Mouse (Mus musculus) liver, postnatal 0 days (tissue): ENCODE data around the gene Rbfox3. TPM values are rescaled to one million over a fixed set of nuclear protein-coding genes. Genes with fewer than 3 reads are reported as not detected.
"Not testable (repeated sequence)": the region's sequence is repeated elsewhere in the genome, so short reads cannot be mapped to it uniquely, and the experiment has no call there.

ENCODE experiments used
- ATAC-seq: fragments of 200-750 bp; cut with Nextera tagmentation; 2 replicates; pipeline ENCODE4 v1.8.0; 2017; ENCODE audit warnings: mild to moderate bottlenecking, moderate library complexity
- DNase-seq: peaks from one replicate; pipeline ENCODE4 v3.0.0-alpha.2; 2016
- H3K27ac ChIP-seq: fragments of 300-500 bp; sonication (generic); 2 replicates; pipeline ENCODE4 v1.5.1; 2014; ENCODE audit warnings: antibody characterized with exemption, moderate library complexity, mild to moderate bottlenecking, low read depth
- H3K27me3 ChIP-seq: fragments of 300-500 bp; sonication (generic); 2 replicates; pipeline ENCODE4 v1.6.1; 2014; ENCODE audit warnings: low read length, control low read depth, mixed read lengths; ENCODE audit not compliant: insufficient read depth
- H3K36me3 ChIP-seq: fragments of 300-500 bp; sonication (generic); replicated peaks from 2 replicates; pipeline ENCODE4 v1.6.1; 2014; ENCODE audit warnings: mild to moderate bottlenecking, control low read depth, low read length, moderate library complexity, mixed read lengths; ENCODE audit not compliant: insufficient read depth
- H3K4me1 ChIP-seq: fragments of 300-500 bp; sonication (generic); 2 replicates; pipeline ENCODE4 v1.6.1; 2014; ENCODE audit warnings: antibody characterized with exemption, mild to moderate bottlenecking, control low read depth; ENCODE audit not compliant: insufficient read depth
- H3K4me2 ChIP-seq: fragments of 300-500 bp; sonication (generic); 2 replicates; pipeline ENCODE4 v1.6.1; 2014; ENCODE audit warnings: low read depth, mild to moderate bottlenecking, low read length, moderate library complexity, mixed read lengths
- H3K4me3 ChIP-seq: fragments of 300-500 bp; sonication (generic); 2 replicates; pipeline ENCODE4 v1.5.1; 2014; ENCODE audit warnings: low read depth, low read length
- H3K9ac ChIP-seq: fragments of 300-500 bp; sonication (generic); replicated peaks from 2 replicates; pipeline ENCODE4 v1.6.1; 2014; ENCODE audit warnings: mild to moderate bottlenecking, moderate library complexity
- H3K9me3 ChIP-seq: fragments of 300-500 bp; sonication (generic); 2 replicates; pipeline ENCODE4 v1.6.1; 2016; ENCODE audit warnings: mild to moderate bottlenecking, control low read depth, low read length, mixed read lengths
- CTCF ChIP-seq: sonication (generic); IDR thresholded peaks from 2 replicates; pipeline ENCODE4 v1.5.1; 2016; ENCODE audit warnings: antibody characterized with exemption, low read depth
- EP300 ChIP-seq: IDR thresholded peaks from 2 replicates; pipeline ENCODE4 v1.6.1; 2016; ENCODE audit warnings: antibody characterized with exemption, low read depth, mild to moderate bottlenecking
- WGBS: fragments of 180-500 bp; shearing (Covaris S2); extraction: QIAGEN DNeasy Blood & Tissue Kit; methylation state at CpG from one replicate; pipeline ENCODE4 v1.1.7; 2014; ENCODE audit not compliant: insufficient replicate concordance; 5-methylcytosine and 5-hydroxymethylcytosine counted together
- polyA plus RNA-seq: library from polyadenylated mRNA; unstranded; fragments of >200 nt; fragmentation: Nextera tagmentation; extraction: Ambion mirVana; gene quantifications from 2 replicates; pipeline ENCODE4 v1.2.1, GENCODE M21; 2015

Gene Rbfox3
- polyA plus RNA-seq, 1 experiment from 2014 or later: 0.73 TPM

DNA sequence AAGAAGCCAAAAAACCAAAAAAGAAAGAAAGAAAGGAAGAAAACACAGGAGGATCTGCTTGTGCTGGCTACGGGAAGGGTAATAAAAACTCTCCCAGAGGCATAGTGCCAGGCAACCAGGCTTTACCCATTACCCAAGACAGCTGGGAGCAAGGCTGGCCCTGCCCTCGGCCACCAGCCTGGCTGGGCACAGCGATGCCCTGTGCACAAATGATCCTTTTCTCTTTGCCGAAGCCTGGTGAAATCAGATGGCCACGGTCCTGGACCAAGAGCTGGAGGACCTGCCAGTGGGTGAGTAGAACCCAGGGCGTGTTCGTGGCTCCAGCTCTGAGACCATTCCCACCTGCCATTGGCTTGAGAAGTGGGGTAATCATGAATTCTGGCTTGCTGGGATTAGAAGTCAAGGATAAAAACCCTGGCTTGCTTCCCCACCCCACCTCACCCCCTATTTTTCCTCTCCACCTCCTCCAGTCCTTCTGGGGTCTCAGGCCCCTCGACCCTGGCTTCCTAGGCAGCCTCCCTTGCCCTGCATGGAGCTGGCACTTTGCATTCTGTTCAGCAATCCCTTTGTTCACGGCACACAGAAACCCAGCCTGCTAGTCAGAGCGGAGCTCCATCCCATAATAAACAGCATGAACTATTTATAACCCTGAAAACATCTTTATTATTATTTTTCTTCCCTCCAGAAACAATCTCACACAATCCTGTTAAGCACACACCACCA, 118.3 kb downstream of the Rbfox3 start:
- no peak for DNase-seq

DNA sequence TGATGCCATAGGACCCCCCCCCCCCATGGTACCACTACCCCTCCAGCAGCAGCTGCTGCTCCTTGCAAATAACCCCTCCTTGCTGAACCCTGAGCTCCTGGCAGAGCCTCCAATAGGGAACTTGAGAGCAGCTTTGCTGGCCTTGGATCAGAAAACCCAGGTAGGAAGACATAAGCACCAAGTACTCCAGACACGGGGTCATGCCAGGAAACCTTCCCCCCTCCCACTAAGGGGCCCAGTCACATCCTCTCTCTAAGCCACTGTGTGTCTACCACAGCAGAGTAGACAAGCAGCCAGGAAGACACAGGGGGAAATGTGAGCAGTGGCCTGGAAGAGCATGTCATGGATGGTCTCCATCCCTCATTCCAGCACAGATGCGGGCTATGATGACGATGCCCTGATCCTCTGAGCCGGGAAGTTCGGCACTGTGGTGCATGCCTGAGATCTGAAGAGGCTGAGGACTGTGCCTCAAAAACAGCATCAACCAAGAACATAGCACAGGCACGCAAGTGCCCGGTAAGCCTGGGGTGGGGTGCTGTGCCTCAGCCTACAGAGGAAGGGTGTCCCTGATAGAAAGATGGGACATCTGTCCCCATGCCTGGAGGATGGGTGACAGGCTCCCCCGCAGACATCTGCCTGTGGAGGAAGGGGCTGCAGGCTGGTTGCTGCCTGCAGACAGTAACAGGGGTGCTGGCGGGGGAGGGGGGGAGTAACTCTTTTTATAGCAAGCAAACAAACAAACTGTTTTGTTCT, 119.1 kb downstream of the Rbfox3 start:
- WGBS: 63% methylated on average over 9 of the region's 9 CpGs
- ATAC-seq (no peak), DNase-seq (no peak)
- no peak overlapping the region for H3K4me3 ChIP-seq
- H3K4me2 ChIP-seq: no peak overlapping the region
- no peak for TF ChIP-seq EP300
- TF ChIP-seq CTCF: no peak
- no peaks in the 10 kb centered on the region for H3K9me3 ChIP-seq
- H3K36me3 ChIP-seq: no peaks in the 10 kb centered on the region
- no peak overlapping the region for H3K9ac ChIP-seq
- H3K27me3 ChIP-seq: no peaks in the 10 kb centered on the region
- H3K4me1 ChIP-seq: no peaks in the 10 kb centered on the region
- no peak overlapping the region for H3K27ac ChIP-seq

More for the DNA sequence above, 118.3 kb downstream of the Rbfox3 start:
- Histone ChIP-seq H3K27ac (no peak overlapping the region), H3K27me3 (no peaks in the 10 kb centered on the region), H3K9me3 (no peaks in the 10 kb centered on the region), H3K4me1 (no peaks in the 10 kb centered on the region), H3K4me2 (no peak overlapping the region), H3K9ac (no peak overlapping the region), H3K36me3 (no peaks in the 10 kb centered on the region), H3K4me3 (no peak overlapping the region)
- TF ChIP-seq CTCF (no peak), EP300 (no peak)
- no peak for ATAC-seq
- 64% methylated on average over 10 of the region's 10 CpGs for WGBS

DNA sequence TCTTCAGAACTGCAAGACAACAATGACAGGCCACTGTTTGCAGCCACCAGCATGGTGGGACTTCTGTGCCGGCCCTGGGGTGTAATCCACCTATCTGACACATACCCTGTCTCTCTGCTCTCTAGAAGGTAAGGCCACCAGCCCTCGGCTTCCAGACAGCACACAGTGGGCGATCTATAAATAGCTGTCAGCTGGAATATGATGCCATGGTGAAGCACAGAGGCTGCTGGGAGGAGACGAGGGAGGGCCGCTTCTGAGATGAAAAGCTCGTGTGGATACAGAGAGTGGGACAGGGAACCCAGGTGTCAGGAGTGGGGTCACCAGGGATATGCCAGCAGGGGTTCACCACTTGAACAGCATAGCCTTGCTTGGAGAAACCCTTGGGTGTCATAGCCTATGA, 120.0 kb downstream of the Rbfox3 start:
- H3K36me3 ChIP-seq: no peaks in the 10 kb centered on the region

GRCm38 (mm10) chr11:118788091-118788490, 123.3 kb downstream of the Rbfox3 start:
- no peaks in the 10 kb centered on the region for H3K27me3 ChIP-seq
- no peak overlapping the region for H3K9ac ChIP-seq
- no peak overlapping the region for H3K4me3 ChIP-seq
- WGBS: 77% methylated on average over 1 of the region's 1 CpGs
- no peak overlapping the region for H3K4me2 ChIP-seq
- H3K27ac ChIP-seq: no peak overlapping the region
- TF ChIP-seq EP300 (no peak), CTCF (no peak)
- no peaks in the 10 kb centered on the region for H3K9me3 ChIP-seq
- DNase-seq (no peak), ATAC-seq (no peak)
- H3K36me3 ChIP-seq: no peaks in the 10 kb centered on the region
- H3K4me1 ChIP-seq: no peaks in the 10 kb centered on the region

More for the DNA sequence above, 120.0 kb downstream of the Rbfox3 start:
- 53% methylated on average over 6 of the region's 6 CpGs for WGBS
- DNase-seq (no peak), ATAC-seq (no peak)
- Histone ChIP-seq H3K4me1 (no peaks in the 10 kb centered on the region), H3K4me2 (no peak overlapping the region), H3K9ac (no peak overlapping the region), H3K27me3 (no peaks in the 10 kb centered on the region), H3K27ac (no peak overlapping the region), H3K4me3 (no peak overlapping the region), H3K9me3 (no peaks in the 10 kb centered on the region)
- TF ChIP-seq CTCF (no peak), EP300 (no peak)

DNA sequence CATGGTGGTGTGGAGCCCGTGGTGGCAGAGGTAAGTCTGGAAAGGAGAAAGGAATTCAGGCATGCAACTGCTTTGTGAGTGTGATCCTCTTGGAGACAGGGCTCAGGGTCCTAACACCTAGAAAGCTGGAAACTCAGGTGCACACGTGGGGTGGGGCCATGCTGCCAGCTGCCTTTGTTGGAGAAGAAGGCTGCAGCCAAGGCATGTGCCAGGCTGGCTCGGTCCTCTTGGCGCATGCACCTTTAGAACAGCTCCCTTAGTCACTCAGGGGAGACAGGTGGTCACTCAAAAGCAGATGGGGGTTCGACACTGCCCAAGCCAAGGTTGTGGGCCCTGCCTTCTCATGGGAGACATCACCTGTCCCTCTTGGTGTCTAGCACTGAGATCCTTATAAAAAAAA, 128.7 kb downstream of the Rbfox3 start:
- Histone ChIP-seq H3K27ac (no peak overlapping the region), H3K4me1 (no peaks in the 10 kb centered on the region), H3K4me2 (no peak overlapping the region), H3K27me3 (no peaks in the 10 kb centered on the region), H3K9ac (no peak overlapping the region), H3K36me3 (no peaks in the 10 kb centered on the region), H3K4me3 (no peak overlapping the region), H3K9me3 (no peaks in the 10 kb centered on the region)
- TF ChIP-seq EP300 (no peak), CTCF (no peak)
- DNase-seq: no peak
- no peak for ATAC-seq
- WGBS: 69% methylated on average over 5 of the region's 5 CpGs

GRCm38 (mm10) chr11:118775753-118776152, 135.6 kb downstream of the Rbfox3 start:
- ATAC-seq (no peak), DNase-seq (peak; percentile 39)
- no peak for TF ChIP-seq EP300
- peak; percentile 68 for TF ChIP-seq CTCF
- no peaks in the 10 kb centered on the region for H3K36me3 ChIP-seq
- no peak overlapping the region for H3K9ac ChIP-seq
- H3K27ac ChIP-seq: no peak overlapping the region
- no peaks in the 10 kb centered on the region for H3K9me3 ChIP-seq
- no peaks in the 10 kb centered on the region for H3K4me1 ChIP-seq
- H3K27me3 ChIP-seq: no peaks in the 10 kb centered on the region
- H3K4me3 ChIP-seq: no peak overlapping the region
- H3K4me2 ChIP-seq: no peak overlapping the region
- WGBS: 14% methylated on average over 3 of the region's 3 CpGs

GRCm38 (mm10) chr11:118774777-118775176, 136.6 kb downstream of the Rbfox3 start:
- H3K36me3 ChIP-seq, ATAC-seq, H3K9me3 ChIP-seq, DNase-seq, H3K27ac ChIP-seq, H3K4me3 ChIP-seq, H3K4me2 ChIP-seq, H3K9ac ChIP-seq, H3K4me1 ChIP-seq, H3K27me3 ChIP-seq: not testable (repeated sequence)
- 75% methylated on average over 2 of the region's 2 CpGs for WGBS
